Mouse (Mus musculus): ENCODE measurements around the gene Gm20388. TPM values are rescaled to one million over a fixed set of nuclear protein-coding genes. Genes with fewer than 3 reads are reported as not detected.
A peak's percentile ranks its signal among the peaks of the same experiment; 100 is the strongest.

The Gm20388 gene
- polyA plus RNA-seq, 2 experiments = 8.5 TPM; not detected in 1

GRCm38 (mm10) chr8:123064072-123064471 lies 3153.4 kb downstream of the Gm20388 start:
- peak overlapping the region; percentile 97 for H3K9ac ChIP-seq (replicated peaks)
- no peak for TF ChIP-seq CTCF (IDR thresholded peaks at IDR 0.05; ENCODE audit: low read depth)
- TF ChIP-seq EP300 (IDR thresholded peaks at IDR 0.05; ENCODE audit: low read depth) = no peak
- peak overlapping the region; percentile 85 for H3K4me2 ChIP-seq (ENCODE audit: low read depth)
- H3K27ac ChIP-seq = peak overlapping the region; percentile 92
- ATAC-seq (ENCODE audit: insufficient read depth) (no peak), DNase-seq (ENCODE audit: low read depth in 3 of 3, low spot score in 3 of 3) (no peak)
- no peaks in the 10 kb centered on the region for H3K27me3 ChIP-seq (ENCODE audit: control insufficient read depth, insufficient read depth, low read length)
- H3K9me3 ChIP-seq (ENCODE audit: control insufficient read depth, low read length) = no peaks in the 10 kb centered on the region
- WGBS (ENCODE audit: insufficient replicate concordance) = 82% methylated on average over 4 of the region's 4 CpGs
- H3K4me3 ChIP-seq (ENCODE audit: insufficient read depth in 1 of 2, low read depth in 2 of 2, low read length in 2 of 2) = peak overlapping the region; percentile 76 to 96
- peaks cover 6% of the 10 kb centered on the region for H3K36me3 ChIP-seq (replicated peaks; ENCODE audit: control insufficient read depth, insufficient read depth, low read depth)
- peaks cover 12 to 19% of the 10 kb centered on the region in 2 experiments for H3K4me1 ChIP-seq (replicated peaks; ENCODE audit: control insufficient read depth in 2 of 2, insufficient read depth in 2 of 2, low read length in 1 of 2)

DNA sequence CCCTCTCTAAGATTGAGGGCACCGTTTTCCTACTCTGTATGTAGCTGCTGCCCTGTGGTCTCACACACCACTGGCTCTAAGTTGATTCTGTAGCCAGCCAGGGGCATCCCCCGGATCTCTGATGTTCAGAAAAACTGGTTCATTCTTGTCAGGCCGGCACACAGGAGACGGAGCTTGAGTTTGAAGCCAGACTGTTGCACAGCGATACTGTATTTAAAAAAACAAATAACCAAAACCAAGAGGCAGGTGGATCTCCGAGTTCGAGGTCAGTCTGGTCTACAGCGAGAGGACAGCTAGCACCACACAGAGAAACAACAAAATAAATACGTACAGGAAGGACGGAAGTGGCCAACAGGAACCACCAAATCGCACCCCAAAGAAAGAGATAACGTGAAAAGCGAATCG lies 3154.2 kb downstream of the Gm20388 start:
- no peaks in the 10 kb centered on the region for H3K9me3 ChIP-seq (ENCODE audit: control insufficient read depth, low read length)
- ATAC-seq (ENCODE audit: insufficient read depth) (peak; percentile 23), DNase-seq (ENCODE audit: low read depth in 3 of 3, low spot score in 3 of 3) (peak in 1 of 3 experiments; percentile 33)
- no peak for TF ChIP-seq CTCF (IDR thresholded peaks at IDR 0.05; ENCODE audit: low read depth)
- TF ChIP-seq EP300 (IDR thresholded peaks at IDR 0.05; ENCODE audit: low read depth) = peak; percentile 22; the same call in 1 of the 2 replicates
- H3K36me3 ChIP-seq (replicated peaks; ENCODE audit: control insufficient read depth, insufficient read depth, low read depth) = peaks cover 6% of the 10 kb centered on the region
- peak overlapping the region; percentile 92 for H3K27ac ChIP-seq
- H3K4me3 ChIP-seq (ENCODE audit: insufficient read depth in 1 of 2, low read depth in 2 of 2, low read length in 2 of 2) = peak overlapping the region; percentile 76 to 96
- under 1% methylated on average over 14 of the region's 14 CpGs for WGBS (ENCODE audit: insufficient replicate concordance)
- H3K4me1 ChIP-seq (replicated peaks; ENCODE audit: control insufficient read depth in 2 of 2, insufficient read depth in 2 of 2, low read length in 1 of 2) = peaks cover 12 to 19% of the 10 kb centered on the region in 2 experiments
- peak overlapping the region; percentile 97 for H3K9ac ChIP-seq (replicated peaks)
- peak overlapping the region; percentile 85 for H3K4me2 ChIP-seq (ENCODE audit: low read depth)
- H3K27me3 ChIP-seq (ENCODE audit: control insufficient read depth, insufficient read depth, low read length) = no peaks in the 10 kb centered on the region

DNA sequence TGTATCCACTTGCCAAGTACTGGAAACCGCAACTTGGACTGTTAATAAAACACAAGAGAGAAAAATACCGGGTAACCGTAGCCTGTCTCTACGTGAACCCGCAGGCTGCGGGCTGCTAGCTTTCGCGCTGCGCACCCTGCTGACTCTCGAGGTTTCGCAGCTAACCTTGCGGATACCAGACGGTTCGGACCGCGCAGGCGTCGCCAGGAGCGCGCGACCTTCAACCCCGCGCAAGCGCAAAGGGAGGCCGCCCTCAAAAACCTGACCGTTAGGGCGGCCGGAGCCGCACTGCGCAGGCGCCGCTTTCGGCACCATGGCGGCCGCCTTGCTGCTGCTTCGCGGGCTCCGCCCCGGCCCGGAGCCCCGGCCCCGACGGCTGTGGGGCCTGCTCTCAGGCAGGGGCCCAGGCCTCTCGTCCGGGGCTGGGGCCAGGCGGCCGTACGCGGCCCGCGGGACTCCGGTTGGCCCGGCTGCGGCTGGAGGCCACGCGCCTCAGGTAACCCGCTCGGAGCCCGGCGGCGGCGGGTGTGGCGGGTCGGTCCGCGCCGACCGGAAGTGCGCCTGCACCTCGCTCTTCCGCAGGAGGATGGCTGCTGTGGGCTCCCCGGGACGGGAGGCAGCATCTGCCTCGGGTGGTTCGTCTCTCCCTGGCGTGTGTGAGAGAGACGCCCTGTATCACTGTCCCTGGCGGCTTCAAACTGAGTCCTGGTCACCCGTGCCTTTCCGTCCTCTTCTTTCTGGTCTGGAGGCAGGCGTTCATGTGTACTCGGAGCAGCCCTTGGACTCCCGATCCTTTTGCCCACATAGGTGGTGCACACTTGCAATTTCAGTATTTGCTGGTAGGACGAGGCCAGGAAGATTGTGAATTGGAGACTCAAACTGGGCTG lies 3154.8 kb downstream of the Gm20388 start:
- H3K4me3 ChIP-seq (ENCODE audit: insufficient read depth in 1 of 2, low read depth in 2 of 2, low read length in 2 of 2) = peak overlapping the region; percentile 83 to 96
- no peaks in the 10 kb centered on the region for H3K9me3 ChIP-seq (ENCODE audit: control insufficient read depth, low read length)
- TF ChIP-seq EP300 (IDR thresholded peaks at IDR 0.05; ENCODE audit: low read depth) = no peak
- TF ChIP-seq CTCF (IDR thresholded peaks at IDR 0.05; ENCODE audit: low read depth) = peak; percentile 75
- ATAC-seq (ENCODE audit: insufficient read depth) (peak; percentile 97), DNase-seq (ENCODE audit: low read depth in 3 of 3, low spot score in 3 of 3) (peak; percentile 92 to 95 (median 93))
- peak overlapping the region; percentile 97 for H3K9ac ChIP-seq (replicated peaks)
- peak overlapping the region; percentile 85 for H3K4me2 ChIP-seq (ENCODE audit: low read depth)
- H3K36me3 ChIP-seq (replicated peaks; ENCODE audit: control insufficient read depth, insufficient read depth, low read depth) = peaks cover 6% of the 10 kb centered on the region
- WGBS (ENCODE audit: insufficient replicate concordance) = 0% methylated on average over 84 of the region's 84 CpGs
- no peaks in the 10 kb centered on the region for H3K27me3 ChIP-seq (ENCODE audit: control insufficient read depth, insufficient read depth, low read length)
- H3K4me1 ChIP-seq (replicated peaks; ENCODE audit: control insufficient read depth in 2 of 2, insufficient read depth in 2 of 2, low read length in 1 of 2) = peaks cover 12 to 19% of the 10 kb centered on the region in 2 experiments
- H3K27ac ChIP-seq = peak overlapping the region; percentile 92

GRCm38 (mm10) chr8:123066101-123066683 lies 3155.6 kb downstream of the Gm20388 start:
- Histone ChIP-seq H3K27ac (peak overlapping the region; percentile 92), H3K27me3 (ENCODE audit: control insufficient read depth, insufficient read depth, low read length) (no peaks in the 10 kb centered on the region), H3K4me1 (replicated peaks; ENCODE audit: control insufficient read depth in 2 of 2, insufficient read depth in 2 of 2, low read length in 1 of 2) (peaks cover 12 to 19% of the 10 kb centered on the region in 2 experiments), H3K9ac (replicated peaks) (peak overlapping the region; percentile 97), H3K36me3 (replicated peaks; ENCODE audit: control insufficient read depth, insufficient read depth, low read depth) (peaks cover 11% of the 10 kb centered on the region), H3K4me2 (ENCODE audit: low read depth) (peak overlapping the region; percentile 85), H3K9me3 (ENCODE audit: control insufficient read depth, low read length) (no peaks in the 10 kb centered on the region), H3K4me3 (ENCODE audit: insufficient read depth in 1 of 2, low read depth in 2 of 2, low read length in 2 of 2) (peak overlapping the region; percentile 83 to 96)
- TF ChIP-seq CTCF (IDR thresholded peaks at IDR 0.05; ENCODE audit: low read depth) (peak; percentile 29; the same call in 1 of the 2 replicates), EP300 (IDR thresholded peaks at IDR 0.05; ENCODE audit: low read depth) (no peak)
- ATAC-seq (ENCODE audit: insufficient read depth) (no peak), DNase-seq (ENCODE audit: low read depth in 3 of 3, low spot score in 3 of 3) (peak in 1 of 3 experiments; percentile 33)
- WGBS (ENCODE audit: insufficient replicate concordance) = 31% methylated on average over 7 of the region's 7 CpGs

DNA sequence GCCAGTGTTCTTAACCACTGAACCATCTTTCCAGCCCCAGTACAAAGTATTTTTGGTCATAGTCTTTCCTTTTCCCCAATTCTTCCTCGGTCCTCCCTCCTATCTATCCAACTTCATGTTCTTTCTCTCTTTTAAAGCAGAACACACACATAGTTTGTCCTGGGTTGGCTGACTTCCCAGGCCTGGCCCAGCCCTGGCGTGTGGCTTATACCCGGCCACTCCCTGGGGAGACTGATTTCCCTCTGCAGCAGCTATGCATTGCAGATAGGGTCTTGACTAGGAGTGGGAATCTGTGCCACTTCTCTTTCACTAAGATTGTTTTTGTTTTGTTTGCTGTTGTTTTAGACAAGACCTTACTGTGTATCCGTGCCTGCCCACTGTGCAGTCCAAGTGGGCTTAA lies 3160.5 kb downstream of the Gm20388 start:
- H3K4me2 ChIP-seq (ENCODE audit: low read depth) = no peak overlapping the region
- peaks cover 5 to 11% of the 10 kb centered on the region in 2 experiments for H3K4me1 ChIP-seq (replicated peaks; ENCODE audit: control insufficient read depth in 2 of 2, insufficient read depth in 2 of 2, low read length in 1 of 2)
- H3K4me3 ChIP-seq (ENCODE audit: insufficient read depth in 1 of 2, low read depth in 2 of 2, low read length in 2 of 2) = no peak overlapping the region
- peaks cover 14% of the 10 kb centered on the region for H3K36me3 ChIP-seq (replicated peaks; ENCODE audit: control insufficient read depth, insufficient read depth, low read depth)
- TF ChIP-seq EP300 (IDR thresholded peaks at IDR 0.05; ENCODE audit: low read depth) (no peak), CTCF (IDR thresholded peaks at IDR 0.05; ENCODE audit: low read depth) (no peak)
- WGBS (ENCODE audit: insufficient replicate concordance) = 81% methylated on average over 4 of the region's 4 CpGs
- H3K9me3 ChIP-seq (ENCODE audit: control insufficient read depth, low read length) = no peaks in the 10 kb centered on the region
- no peak overlapping the region for H3K27ac ChIP-seq
- ATAC-seq (ENCODE audit: insufficient read depth) (no peak), DNase-seq (ENCODE audit: low read depth in 3 of 3, low spot score in 3 of 3) (no peak)
- no peaks in the 10 kb centered on the region for H3K27me3 ChIP-seq (ENCODE audit: control insufficient read depth, insufficient read depth, low read length)
- H3K9ac ChIP-seq (replicated peaks) = no peak overlapping the region

Data from liver, embryonic 14.5 days (tissue).